Mouse (Mus musculus): Measurements from ENCODE around the gene Nfe2. TPM values are rescaled to one million over a fixed set of nuclear protein-coding genes. Genes with fewer than 3 reads are reported as not detected.

Nfe2 gene
- total and polyA plus RNA-seq, 3 experiments, result 0.86 to 2.0 (median 1.6) TPM

- H3K4me1 ChIP-seq (ENCODE audit: control insufficient read depth, insufficient read depth, low read length), result peaks cover 5% of the 10 kb centered on the region; the same call in 1 of the 2 replicates
- 54% methylated on average over 18 of the region's 18 CpGs for WGBS
- intact Hi-C loops (cut with DNase I), result loop anchor here (10.0 kb wide), 1 partner anchor 315 kb away; no protein-coding TSS in a partner anchor
- H3K9ac ChIP-seq (ENCODE audit: low read depth, low read length), result no peak overlapping the region
- H3K79me2 ChIP-seq (replicated peaks; ENCODE audit: control insufficient read depth, insufficient read depth, low read length), result no peaks in the 10 kb centered on the region
- H3K27ac ChIP-seq, result no peak overlapping the region
- TF ChIP-seq CTCF (IDR thresholded peaks at IDR 0.05) (no peak), EP300 (IDR thresholded peaks at IDR 0.05; ENCODE audit: insufficient read depth, low read depth, low read length) (no peak), POLR2A (IDR thresholded peaks at IDR 0.05; ENCODE audit: insufficient read depth, low read depth, low read length) (no peak)
- no peaks in the 10 kb centered on the region for H3K36me3 ChIP-seq (ENCODE audit: control insufficient read depth, insufficient read depth, low read length)
- no peaks in the 10 kb centered on the region for H3K27me3 ChIP-seq (ENCODE audit: control insufficient read depth, insufficient read depth, low read length)
- no peak for DNase-seq
- no peak overlapping the region for H3K4me3 ChIP-seq
These were observed 41.9 kb upstream of the Nfe2 start for GRCm38 (mm10) chr15:103300067-103300471.

- H3K27ac ChIP-seq, result no peak overlapping the region
- DNase-seq, result no peak
- TF ChIP-seq EP300 (IDR thresholded peaks at IDR 0.05; ENCODE audit: insufficient read depth, low read depth, low read length), result no peak
- TF ChIP-seq CTCF (IDR thresholded peaks at IDR 0.05), result no peak
- no peak for TF ChIP-seq POLR2A (IDR thresholded peaks at IDR 0.05; ENCODE audit: insufficient read depth, low read depth, low read length)
- no peaks in the 10 kb centered on the region for H3K79me2 ChIP-seq (replicated peaks; ENCODE audit: control insufficient read depth, insufficient read depth, low read length)
- no peaks in the 10 kb centered on the region for H3K36me3 ChIP-seq (ENCODE audit: control insufficient read depth, insufficient read depth, low read length)
- H3K27me3 ChIP-seq (ENCODE audit: control insufficient read depth, insufficient read depth, low read length), result no peaks in the 10 kb centered on the region
- peaks cover 5% of the 10 kb centered on the region; the same call in 1 of the 2 replicates for H3K4me1 ChIP-seq (ENCODE audit: control insufficient read depth, insufficient read depth, low read length)
- intact Hi-C loops (cut with DNase I), result loop anchor here (10.0 kb wide), 1 partner anchor 315 kb away; no protein-coding TSS in a partner anchor
- no peak overlapping the region for H3K4me3 ChIP-seq
- no peak overlapping the region for H3K9ac ChIP-seq (ENCODE audit: low read depth, low read length)
- WGBS, result 76% methylated on average over 8 of the region's 8 CpGs
These were observed 41.4 kb upstream of the Nfe2 start for GRCm38 (mm10) chr15:103299644-103300043.

GRCm38 (mm10) chr15:103298861-103299616 lies 40.8 kb upstream of the Nfe2 start:
- Histone ChIP-seq H3K27ac (no peak overlapping the region), H3K4me1 (ENCODE audit: control insufficient read depth, insufficient read depth, low read length) (peaks cover 3% of the 10 kb centered on the region; the same call in 1 of the 2 replicates)
- WGBS, result 89% methylated on average over 5 of the region's 5 CpGs

DNA sequence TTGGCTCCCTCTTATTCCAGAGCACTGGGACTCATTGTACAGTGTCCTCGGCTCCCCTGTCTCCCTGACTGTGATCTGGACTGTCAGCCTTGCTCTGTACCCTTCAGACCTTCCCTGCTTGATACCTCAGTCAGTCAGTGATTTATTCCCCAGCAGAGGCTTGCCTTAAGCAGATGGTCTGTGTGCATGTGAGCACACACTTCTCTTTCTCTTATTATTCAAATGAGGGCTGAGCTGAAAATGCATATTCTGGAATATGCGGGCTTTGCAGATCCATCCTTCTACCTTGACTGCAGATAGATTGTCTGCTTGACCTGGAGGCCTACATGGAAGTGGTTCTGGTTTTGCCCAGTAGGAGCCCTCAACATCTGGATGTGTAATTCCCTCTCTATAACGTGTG lies 39.8 kb upstream of the Nfe2 start:
- Histone ChIP-seq H3K4me3 (no peak overlapping the region), H3K9ac (ENCODE audit: low read depth, low read length) (no peak overlapping the region), H3K27ac (no peak overlapping the region), H3K4me1 (ENCODE audit: control insufficient read depth, insufficient read depth, low read length) (peaks cover 1% of the 10 kb centered on the region; the same call in 1 of the 2 replicates), H3K36me3 (ENCODE audit: control insufficient read depth, insufficient read depth, low read length) (no peaks in the 10 kb centered on the region), H3K27me3 (ENCODE audit: control insufficient read depth, insufficient read depth, low read length) (no peaks in the 10 kb centered on the region), H3K79me2 (replicated peaks; ENCODE audit: control insufficient read depth, insufficient read depth, low read length) (no peaks in the 10 kb centered on the region)
- intact Hi-C loops (cut with DNase I), result no loop called here
- no peak for TF ChIP-seq CTCF (IDR thresholded peaks at IDR 0.05)
- WGBS, result 86% methylated on average over 3 of the region's 3 CpGs
- no peak for DNase-seq

More at GRCm38 (mm10) chr15:103298861-103299616, 40.8 kb upstream of the Nfe2 start:
- Histone ChIP-seq H3K9ac (ENCODE audit: low read depth, low read length) (no peak overlapping the region), H3K79me2 (replicated peaks; ENCODE audit: control insufficient read depth, insufficient read depth, low read length) (no peaks in the 10 kb centered on the region), H3K27me3 (ENCODE audit: control insufficient read depth, insufficient read depth, low read length) (no peaks in the 10 kb centered on the region), H3K4me3 (no peak overlapping the region), H3K36me3 (ENCODE audit: control insufficient read depth, insufficient read depth, low read length) (no peaks in the 10 kb centered on the region)
- TF ChIP-seq POLR2A (IDR thresholded peaks at IDR 0.05; ENCODE audit: insufficient read depth, low read depth, low read length), result no peak
- TF ChIP-seq EP300 (IDR thresholded peaks at IDR 0.05; ENCODE audit: insufficient read depth, low read depth, low read length), result no peak
- TF ChIP-seq CTCF (IDR thresholded peaks at IDR 0.05), result no peak
- no peak for DNase-seq
- intact Hi-C loops (cut with DNase I), result no loop called here

DNA sequence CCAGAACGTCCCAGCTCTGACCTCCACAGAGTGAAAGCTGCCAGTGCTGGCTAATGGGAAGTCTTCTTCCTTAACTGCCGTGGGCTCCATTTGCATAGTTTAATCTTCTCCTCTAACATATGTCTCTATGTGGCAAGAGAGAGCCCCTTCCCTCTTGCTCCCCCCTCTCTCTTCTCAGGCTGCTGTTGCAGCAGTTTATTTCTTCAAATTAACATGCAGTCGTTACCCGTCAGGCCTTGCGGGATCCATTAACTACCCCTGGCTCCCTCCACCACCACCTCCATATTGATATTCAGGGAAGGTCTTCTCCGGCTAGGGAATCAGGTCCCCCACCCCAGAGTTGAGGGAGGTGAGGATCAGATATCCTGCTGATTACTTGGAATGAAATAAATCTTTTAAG lies 39.1 kb upstream of the Nfe2 start:
- Histone ChIP-seq H3K79me2 (replicated peaks; ENCODE audit: control insufficient read depth, insufficient read depth, low read length) (no peaks in the 10 kb centered on the region), H3K4me3 (no peak overlapping the region), H3K4me1 (ENCODE audit: control insufficient read depth, insufficient read depth, low read length) (peaks cover 1% of the 10 kb centered on the region; the same call in 1 of the 2 replicates), H3K27ac (no peak overlapping the region), H3K36me3 (ENCODE audit: control insufficient read depth, insufficient read depth, low read length) (no peaks in the 10 kb centered on the region), H3K27me3 (ENCODE audit: control insufficient read depth, insufficient read depth, low read length) (no peaks in the 10 kb centered on the region), H3K9ac (ENCODE audit: low read depth, low read length) (no peak overlapping the region)
- no peak for DNase-seq
- 89% methylated on average over 6 of the region's 6 CpGs for WGBS
- TF ChIP-seq CTCF (IDR thresholded peaks at IDR 0.05) (no peak), POLR2A (IDR thresholded peaks at IDR 0.05; ENCODE audit: insufficient read depth, low read depth, low read length) (no peak), EP300 (IDR thresholded peaks at IDR 0.05; ENCODE audit: insufficient read depth, low read depth, low read length) (no peak)
- intact Hi-C loops (cut with DNase I), result no loop called here

- Histone ChIP-seq H3K9ac (ENCODE audit: low read depth, low read length) (no peak overlapping the region), H3K4me1 (ENCODE audit: control insufficient read depth, insufficient read depth, low read length) (peaks cover 1% of the 10 kb centered on the region; the same call in 1 of the 2 replicates), H3K4me3 (no peak overlapping the region), H3K27me3 (ENCODE audit: control insufficient read depth, insufficient read depth, low read length) (no peaks in the 10 kb centered on the region), H3K79me2 (replicated peaks; ENCODE audit: control insufficient read depth, insufficient read depth, low read length) (no peaks in the 10 kb centered on the region), H3K27ac (no peak overlapping the region), H3K36me3 (ENCODE audit: control insufficient read depth, insufficient read depth, low read length) (no peaks in the 10 kb centered on the region)
- no peak for DNase-seq
- intact Hi-C loops (cut with DNase I), result no loop called here
- TF ChIP-seq CTCF (IDR thresholded peaks at IDR 0.05), result no peak
- 38% methylated on average over 5 of the region's 5 CpGs for WGBS
These were observed 37.6 kb upstream of the Nfe2 start for GRCm38 (mm10) chr15:103295851-103296250.

Data from heart, adult 2 months (tissue).